Mouse (Mus musculus) neural tube, embryonic 14.5 days (tissue): ENCODE data around the gene Srrm1. TPM values are rescaled to one million over a fixed set of nuclear protein-coding genes. Genes with fewer than 3 reads are reported as not detected.
"Not testable (repeated sequence)": the region's sequence is repeated elsewhere in the genome, so short reads cannot be mapped to it uniquely, and the experiment has no call there.

Source experiments
- ATAC-seq: fragments of 200-750 bp; cut with Nextera tagmentation; 2 replicates; pipeline ENCODE4 v1.8.0; 2017; ENCODE audit warnings: low read depth, mild to moderate bottlenecking, moderate TSS enrichment, moderate library complexity
- H3K27ac ChIP-seq: fragments of 300-500 bp; sonication (generic); 2 replicates; pipeline ENCODE4 v1.5.1; 2014; ENCODE audit warnings: low read depth, mild to moderate bottlenecking, control low read depth, low read length, moderate library complexity, mixed read lengths
- H3K27me3 ChIP-seq: fragments of 300-500 bp; sonication (generic); 2 replicates; pipeline ENCODE4 v1.6.1; 2014; ENCODE audit warnings: low read length; ENCODE audit not compliant: control insufficient read depth, insufficient read depth
- H3K36me3 ChIP-seq: fragments of 300-500 bp; sonication (generic); 2 replicates; pipeline ENCODE4 v1.6.1; 2014; ENCODE audit warnings: low read length, mixed read lengths; ENCODE audit not compliant: control insufficient read depth, insufficient read depth
- H3K4me1 ChIP-seq: fragments of 300-500 bp; sonication (generic); 2 replicates; pipeline ENCODE4 v1.6.1; 2014; ENCODE audit warnings: low read length; ENCODE audit not compliant: control insufficient read depth, insufficient read depth
- H3K4me2 ChIP-seq: fragments of 300-500 bp; sonication (generic); 2 replicates; pipeline ENCODE4 v1.6.1; 2014; ENCODE audit warnings: mild to moderate bottlenecking, low read depth, low read length, control low read depth
- H3K4me3 ChIP-seq: fragments of 300-500 bp; sonication (generic); 2 replicates; pipeline ENCODE4 v1.5.1; 2014; ENCODE audit warnings: low read depth, low read length, control low read depth, mixed read lengths
- H3K9ac ChIP-seq: fragments of 300-500 bp; sonication (generic); replicated peaks from 2 replicates; pipeline ENCODE4 v1.6.1; 2014; ENCODE audit warnings: low read depth, mild to moderate bottlenecking, control low read depth, low read length, mixed read lengths
- H3K9me3 ChIP-seq: fragments of 300-500 bp; sonication (generic); 2 replicates; pipeline ENCODE4 v1.6.1; 2016; ENCODE audit warnings: low read length; ENCODE audit not compliant: control insufficient read depth
- WGBS: fragments of 180-500 bp; shearing (Covaris S2); extraction: QIAGEN DNeasy Blood & Tissue Kit; methylation state at CpG from one replicate; pipeline ENCODE4 v1.1.7; 2014; 5-methylcytosine and 5-hydroxymethylcytosine counted together
- polyA plus RNA-seq: library from polyadenylated mRNA; unstranded; fragments of >200 nt; fragmentation: Nextera tagmentation; extraction: Ambion mirVana; gene quantifications from 2 replicates; pipeline ENCODE4 v1.2.1, GENCODE M21; 2014

Gene Srrm1
- polyA plus RNA-seq, 1 experiment from 2014 or later = 183 TPM

GRCm38 (mm10) chr4:135287975-135288374 lies 65.1 kb downstream of the Srrm1 start:
- no peak overlapping the region for H3K9ac ChIP-seq
- no peak overlapping the region for H3K27ac ChIP-seq
- H3K27me3 ChIP-seq = no peaks in the 10 kb centered on the region
- no peaks in the 10 kb centered on the region for H3K9me3 ChIP-seq
- H3K4me3 ChIP-seq = no peak overlapping the region
- no peaks in the 10 kb centered on the region for H3K36me3 ChIP-seq
- no peak overlapping the region for H3K4me2 ChIP-seq
- ATAC-seq = no peak
- 42% methylated on average over 3 of the region's 3 CpGs for WGBS
- no peaks in the 10 kb centered on the region for H3K4me1 ChIP-seq

- Histone ChIP-seq H3K36me3 (no peaks in the 10 kb centered on the region), H3K27me3 (no peaks in the 10 kb centered on the region), H3K4me2 (no peak overlapping the region), H3K4me1 (no peaks in the 10 kb centered on the region), H3K27ac (no peak overlapping the region), H3K4me3 (no peak overlapping the region), H3K9me3 (no peaks in the 10 kb centered on the region), H3K9ac (no peak overlapping the region)
- no peak for ATAC-seq
- WGBS = 17% methylated on average over 14 of the region's 16 CpGs
These were observed 66.2 kb downstream of the Srrm1 start for GRCm38 (mm10) chr4:135286833-135287395.

- H3K4me3 ChIP-seq = no peak overlapping the region
- no peaks in the 10 kb centered on the region for H3K27me3 ChIP-seq
- no peak overlapping the region for H3K27ac ChIP-seq
- no peaks in the 10 kb centered on the region for H3K4me1 ChIP-seq
- ATAC-seq = no peak
- H3K9me3 ChIP-seq = no peaks in the 10 kb centered on the region
- no peaks in the 10 kb centered on the region for H3K36me3 ChIP-seq
- H3K9ac ChIP-seq = no peak overlapping the region
- H3K4me2 ChIP-seq = no peak overlapping the region
- WGBS = 62% methylated on average over 12 of the region's 12 CpGs
These were observed 67.0 kb downstream of the Srrm1 start for GRCm38 (mm10) chr4:135286033-135286622.

GRCm38 (mm10) chr4:135285436-135285835 lies 67.7 kb downstream of the Srrm1 start:
- ATAC-seq = no peak
- H3K27ac ChIP-seq = no peak overlapping the region
- H3K27me3 ChIP-seq = no peaks in the 10 kb centered on the region
- H3K36me3 ChIP-seq = no peaks in the 10 kb centered on the region
- no peaks in the 10 kb centered on the region for H3K4me1 ChIP-seq
- no peak overlapping the region for H3K9ac ChIP-seq
- H3K4me3 ChIP-seq = no peak overlapping the region
- H3K4me2 ChIP-seq = no peak overlapping the region
- H3K9me3 ChIP-seq = no peaks in the 10 kb centered on the region
- WGBS = 48% methylated on average over 8 of the region's 8 CpGs

- Histone ChIP-seq H3K36me3 (no peaks in the 10 kb centered on the region), H3K4me3 (no peak overlapping the region), H3K27ac (no peak overlapping the region), H3K4me2 (no peak overlapping the region), H3K4me1 (no peaks in the 10 kb centered on the region), H3K9me3 (no peaks in the 10 kb centered on the region), H3K27me3 (no peaks in the 10 kb centered on the region), H3K9ac (no peak overlapping the region)
- ATAC-seq = no peak
- WGBS = 84% methylated on average over 7 of the region's 7 CpGs
These were observed 69.2 kb downstream of the Srrm1 start for GRCm38 (mm10) chr4:135283875-135284274.

- Histone ChIP-seq H3K27ac (no peak overlapping the region), H3K36me3 (no peaks in the 10 kb centered on the region), H3K4me2 (no peak overlapping the region), H3K4me1 (no peaks in the 10 kb centered on the region), H3K4me3 (no peak overlapping the region), H3K27me3 (no peaks in the 10 kb centered on the region), H3K9ac (no peak overlapping the region), H3K9me3 (no peaks in the 10 kb centered on the region)
- no peak for ATAC-seq
- 76% methylated on average over 4 of the region's 4 CpGs for WGBS
These were observed 69.7 kb downstream of the Srrm1 start for GRCm38 (mm10) chr4:135283417-135283816.

- no peaks in the 10 kb centered on the region for H3K9me3 ChIP-seq
- no peak overlapping the region for H3K4me2 ChIP-seq
- H3K4me1 ChIP-seq = no peaks in the 10 kb centered on the region
- no peak overlapping the region for H3K4me3 ChIP-seq
- no peaks in the 10 kb centered on the region for H3K27me3 ChIP-seq
- no peak overlapping the region for H3K27ac ChIP-seq
- 80% methylated on average over 13 of the region's 13 CpGs for WGBS
- no peaks in the 10 kb centered on the region for H3K36me3 ChIP-seq
- no peak for ATAC-seq
- no peak overlapping the region for H3K9ac ChIP-seq
These were observed 70.3 kb downstream of the Srrm1 start for GRCm38 (mm10) chr4:135282651-135283290.

GRCm38 (mm10) chr4:135280016-135280415 lies 73.1 kb downstream of the Srrm1 start:
- ATAC-seq, H3K27ac ChIP-seq, H3K9ac ChIP-seq, H3K4me2 ChIP-seq, H3K36me3 ChIP-seq, H3K27me3 ChIP-seq, H3K9me3 ChIP-seq, H3K4me3 ChIP-seq, H3K4me1 ChIP-seq: not testable (repeated sequence)
- WGBS = 71% methylated on average over 2 of the region's 2 CpGs

GRCm38 (mm10) chr4:135276681-135277379 lies 76.3 kb downstream of the Srrm1 start:
- no peak overlapping the region for H3K27ac ChIP-seq
- H3K27me3 ChIP-seq = peaks cover 4% of the 10 kb centered on the region; the same call in 1 of the 2 replicates
- ATAC-seq = no peak
- H3K4me2 ChIP-seq = no peak overlapping the region
- H3K4me1 ChIP-seq = no peaks in the 10 kb centered on the region
- no peaks in the 10 kb centered on the region for H3K36me3 ChIP-seq
- H3K9ac ChIP-seq = no peak overlapping the region
- no peaks in the 10 kb centered on the region for H3K9me3 ChIP-seq
- WGBS = 62% methylated on average over 4 of the region's 4 CpGs
- H3K4me3 ChIP-seq = no peak overlapping the region
